Mouse (Mus musculus): Measurements from ENCODE around the gene Cacna1i. TPM values are rescaled to one million over a fixed set of nuclear protein-coding genes. Genes with fewer than 3 reads are reported as not detected.

Gene Cacna1i
- total RNA-seq, 2 experiments from 2014 or later = 0.28 to 0.46 TPM

- intact Hi-C loops (cut with DNase I) = no loop called here
- Histone ChIP-seq H3K27ac (no peak overlapping the region), H3K4me3 (no peak overlapping the region)
- DNase-seq = no peak
- TF ChIP-seq CTCF (IDR thresholded peaks at IDR 0.05) = no peak
These were observed 32.9 kb downstream of the Cacna1i start for GRCm38 (mm10) chr15:80319921-80320320.

GRCm38 (mm10) chr15:80325207-80325606 is 38.2 kb downstream of the Cacna1i start:
- Histone ChIP-seq H3K4me3 (no peak overlapping the region), H3K27ac (no peak overlapping the region)
- DNase-seq = no peak
- no peak for TF ChIP-seq CTCF (IDR thresholded peaks at IDR 0.05)
- intact Hi-C loops (cut with DNase I) = no loop called here

DNA sequence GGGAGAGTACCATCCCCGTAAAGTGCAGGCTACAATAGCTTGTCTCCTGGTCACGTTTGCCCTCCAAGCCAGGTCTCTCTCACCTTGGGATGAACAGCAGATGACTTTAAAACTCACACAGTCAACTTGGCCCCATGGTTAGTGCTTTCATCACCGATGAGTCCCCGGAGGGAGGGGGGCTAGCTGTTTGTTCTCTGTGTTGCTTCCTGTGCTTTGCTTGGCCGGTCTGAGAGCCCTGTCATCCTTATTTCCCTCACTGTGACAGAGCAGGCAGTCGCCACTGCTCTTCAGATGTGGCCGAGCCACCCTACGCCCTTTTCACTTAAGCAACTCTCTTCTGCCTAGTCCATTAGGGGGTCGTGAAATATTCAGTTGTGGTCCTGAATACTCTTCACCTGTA is 38.7 kb downstream of the Cacna1i start:
- Histone ChIP-seq H3K4me3 (no peak overlapping the region), H3K27ac (no peak overlapping the region)
- TF ChIP-seq CTCF (IDR thresholded peaks at IDR 0.05) = no peak
- no peak for DNase-seq
- intact Hi-C loops (cut with DNase I) = no loop called here

- Histone ChIP-seq H3K27ac (no peak overlapping the region), H3K4me3 (no peak overlapping the region)
- no peak for TF ChIP-seq CTCF (IDR thresholded peaks at IDR 0.05)
These were observed 39.9 kb downstream of the Cacna1i start for GRCm38 (mm10) chr15:80326947-80327346.

DNA sequence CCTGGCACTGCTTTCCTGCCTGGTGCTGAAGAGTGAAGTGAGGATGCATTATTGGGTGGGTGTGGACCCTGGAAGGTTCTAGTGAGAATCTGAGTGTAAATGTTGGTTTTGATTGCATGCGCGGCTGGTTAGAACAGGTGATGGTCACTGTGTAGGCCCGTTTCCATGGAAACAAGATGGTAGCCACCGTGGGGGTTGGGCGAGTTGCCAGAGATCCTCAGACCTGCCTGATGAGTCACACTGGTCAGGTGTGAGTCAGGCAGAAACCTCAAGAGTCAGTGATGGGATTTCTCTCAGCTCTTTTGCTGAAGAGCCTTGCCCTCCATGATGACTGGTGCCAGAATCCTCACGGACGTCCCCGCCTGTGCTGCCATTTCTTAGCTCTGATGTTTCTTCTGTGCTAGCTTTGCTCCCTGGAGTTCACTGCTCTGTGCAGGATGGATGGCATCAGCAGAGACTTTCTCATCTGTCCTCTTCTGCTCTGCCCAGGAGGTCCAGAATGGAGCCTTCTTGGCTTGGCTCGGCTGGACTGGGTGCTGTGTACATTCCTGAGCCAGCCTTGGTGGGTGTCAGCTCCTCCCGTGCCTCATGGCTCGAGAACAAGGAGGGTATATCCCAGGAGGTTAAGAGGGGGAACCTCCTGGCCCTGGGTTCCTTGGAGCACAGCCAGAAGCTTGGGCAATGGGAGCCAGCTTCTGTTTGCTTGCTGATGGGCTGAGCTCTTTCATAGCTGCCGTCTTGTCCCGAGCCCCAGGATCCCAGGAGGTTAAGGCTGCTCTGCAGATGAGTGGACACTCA is 40.9 kb downstream of the Cacna1i start:
- intact Hi-C loops (cut with DNase I) = no loop called here
- Histone ChIP-seq H3K4me3 (no peak overlapping the region), H3K27ac (no peak overlapping the region)
- TF ChIP-seq CTCF (IDR thresholded peaks at IDR 0.05) = no peak
- no peak for DNase-seq

More at GRCm38 (mm10) chr15:80326947-80327346, 39.9 kb downstream of the Cacna1i start:
- DNase-seq = no peak
- intact Hi-C loops (cut with DNase I) = no loop called here

- DNase-seq = no peak
- Histone ChIP-seq H3K4me3 (no peak overlapping the region), H3K27ac (no peak overlapping the region)
- TF ChIP-seq CTCF (IDR thresholded peaks at IDR 0.05) = no peak
- intact Hi-C loops (cut with DNase I) = no loop called here
These were observed 43.2 kb downstream of the Cacna1i start for GRCm38 (mm10) chr15:80330276-80330675.

GRCm38 (mm10) chr15:80334766-80335165 is 47.7 kb downstream of the Cacna1i start:
- intact Hi-C loops (cut with DNase I) = no loop called here
- Histone ChIP-seq H3K4me3 (no peak overlapping the region), H3K27ac (no peak overlapping the region)
- no peak for DNase-seq
- TF ChIP-seq CTCF (IDR thresholded peaks at IDR 0.05) = no peak

- no peak overlapping the region for H3K4me3 ChIP-seq
- no peak overlapping the region for H3K27ac ChIP-seq
- no peak for TF ChIP-seq CTCF (IDR thresholded peaks at IDR 0.05)
- DNase-seq = no peak
- intact Hi-C loops (cut with DNase I) = no loop called here
These were observed 48.2 kb downstream of the Cacna1i start for GRCm38 (mm10) chr15:80335196-80335595.

GRCm38 (mm10) chr15:80340348-80340747 is 53.3 kb downstream of the Cacna1i start:
- peak; percentile 93 for TF ChIP-seq CTCF (IDR thresholded peaks at IDR 0.05)
- intact Hi-C loops (cut with DNase I) = loop anchor here (2.0 kb wide), 1 partner anchor 354 kb away; no protein-coding TSS in a partner anchor
- Histone ChIP-seq H3K27ac (no peak overlapping the region), H3K4me3 (no peak overlapping the region)
- peak; percentile 43 for DNase-seq

DNA sequence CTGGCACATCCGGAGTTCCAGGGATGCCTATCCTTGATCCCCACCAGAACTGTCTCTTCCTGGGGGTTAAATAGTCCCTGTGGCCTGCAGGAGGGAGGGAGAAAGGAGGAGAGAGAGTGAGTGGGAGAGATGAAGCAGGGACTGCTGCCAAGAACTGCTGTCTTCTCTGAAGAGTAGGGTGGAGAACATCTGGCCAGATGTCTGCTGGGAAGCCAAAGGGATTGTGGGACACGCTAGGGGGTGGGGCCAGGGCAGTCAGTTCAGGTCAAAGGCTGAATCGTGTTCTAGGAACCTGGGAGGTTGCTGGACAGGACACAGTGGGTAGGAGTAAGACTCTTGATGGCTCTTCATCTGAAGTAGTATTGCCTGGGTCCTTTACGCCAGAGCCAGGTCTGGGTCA is 55.4 kb downstream of the Cacna1i start:
- intact Hi-C loops (cut with DNase I) = no loop called here

GRCm38 (mm10) chr15:80343031-80343430 is 56.0 kb downstream of the Cacna1i start:
- intact Hi-C loops (cut with DNase I) = no loop called here
- Histone ChIP-seq H3K4me3 (no peak overlapping the region), H3K27ac (no peak overlapping the region)
- TF ChIP-seq CTCF (IDR thresholded peaks at IDR 0.05) = no peak
- no peak for DNase-seq

More for the DNA sequence above, 55.4 kb downstream of the Cacna1i start:
- H3K27ac ChIP-seq = no peak overlapping the region
- no peak for TF ChIP-seq CTCF (IDR thresholded peaks at IDR 0.05)
- no peak for DNase-seq
- H3K4me3 ChIP-seq = no peak overlapping the region

DNA sequence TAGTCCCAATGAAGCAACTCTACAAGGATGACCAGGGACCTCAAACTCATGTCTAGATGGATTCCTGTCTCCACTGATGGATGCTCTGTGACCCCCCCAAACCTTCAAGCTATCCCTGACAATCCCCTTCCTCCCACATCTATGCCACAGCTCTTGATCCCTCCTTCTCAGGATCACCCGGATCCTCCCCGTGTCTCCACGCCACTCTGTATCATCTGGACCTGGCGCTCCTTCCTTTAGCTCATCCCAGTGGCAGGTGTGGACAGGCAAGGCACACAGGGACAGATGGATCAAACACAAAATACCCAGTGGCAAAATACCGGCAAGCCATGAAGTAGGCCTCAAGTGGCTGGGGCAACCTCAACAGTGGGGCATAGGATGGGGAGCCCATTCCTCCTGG is 56.7 kb downstream of the Cacna1i start:
- H3K4me3 ChIP-seq = no peak overlapping the region
- intact Hi-C loops (cut with DNase I) = no loop called here
- no peak overlapping the region for H3K27ac ChIP-seq
- no peak for TF ChIP-seq CTCF (IDR thresholded peaks at IDR 0.05)
- no peak for DNase-seq

- intact Hi-C loops (cut with DNase I) = no loop called here
- DNase-seq = no peak
- Histone ChIP-seq H3K4me3 (no peak overlapping the region), H3K27ac (no peak overlapping the region)
- no peak for TF ChIP-seq CTCF (IDR thresholded peaks at IDR 0.05)
These were observed 59.5 kb downstream of the Cacna1i start for GRCm38 (mm10) chr15:80346510-80346909.

GRCm38 (mm10) chr15:80350431-80350830 is 63.4 kb downstream of the Cacna1i start:
- no peak overlapping the region for H3K27ac ChIP-seq
- TF ChIP-seq CTCF (IDR thresholded peaks at IDR 0.05) = no peak
- DNase-seq = no peak
- H3K4me3 ChIP-seq = no peak overlapping the region
- intact Hi-C loops (cut with DNase I) = no loop called here

Data from gastrocnemius, adult 2 months (tissue).